Mouse (Mus musculus) testis, postnatal 10 days (tissue): ENCODE data around the gene Sp6.

Experiments used
- DNase-seq: peaks from one replicate; pipeline ENCODE4 v3.0.0; 2021; ENCODE audit warnings: low spot score

The Sp6 gene

GRCm38 (mm10) chr11:96982355-96982754 lies 30.8 kb upstream of the Sp6 start:
- peak; percentile 88 for DNase-seq

GRCm38 (mm10) chr11:96982859-96983258 lies 30.3 kb upstream of the Sp6 start, which contains the start of gene Sp2:
Gene Sp2, minus strand, starts transcription at chr11:96982959.
- DNase-seq, result no peak

DNA sequence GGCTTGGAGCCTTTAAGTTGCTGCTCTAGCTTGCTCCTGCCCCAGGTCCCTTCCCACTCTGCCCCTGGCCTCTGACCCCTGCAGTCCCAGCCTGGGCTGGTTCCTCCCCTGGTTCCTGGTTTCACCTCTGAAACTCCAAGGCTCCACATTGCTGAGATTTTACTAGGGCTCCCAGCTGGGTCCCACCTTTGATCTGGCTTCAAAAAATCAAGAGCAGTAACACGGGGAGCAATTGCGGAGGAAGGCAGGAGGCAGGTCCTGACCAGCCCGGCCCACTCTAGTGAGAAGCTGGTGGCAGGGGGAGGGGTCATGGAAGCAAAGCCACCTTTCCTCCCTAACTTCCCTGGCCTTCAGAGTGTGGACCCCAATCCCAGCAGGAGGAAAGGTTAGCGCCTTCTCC lies 28.3 kb upstream of the Sp6 start:
- no peak for DNase-seq

GRCm38 (mm10) chr11:96986463-96986862 lies 26.7 kb upstream of the Sp6 start:
- DNase-seq, result no peak

- DNase-seq, result no peak
Measured at GRCm38 (mm10) chr11:96987873-96988655, 25.1 kb upstream of the Sp6 start.

DNA sequence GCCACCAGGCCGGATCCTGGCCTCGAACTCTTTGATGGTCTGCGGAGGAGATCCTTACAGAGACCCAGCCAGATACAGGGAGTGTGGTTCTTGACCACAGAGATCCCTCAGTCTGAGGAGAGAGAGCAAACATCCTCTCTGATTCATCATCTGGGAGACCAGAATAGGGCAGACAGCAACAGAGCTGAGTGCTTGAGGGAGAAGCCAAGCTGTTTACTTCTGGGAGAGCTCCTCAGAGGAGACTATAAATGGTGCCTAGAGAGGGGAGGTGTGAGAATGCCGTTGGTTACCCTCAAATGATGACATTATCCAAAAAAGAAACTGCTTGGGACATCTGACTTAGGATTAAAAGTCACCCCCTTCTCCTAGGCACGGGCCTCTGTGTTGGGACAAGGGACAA lies 21.7 kb upstream of the Sp6 start:
- DNase-seq, result no peak

- no peak for DNase-seq
Measured at GRCm38 (mm10) chr11:96992722-96993311, 20.4 kb upstream of the Sp6 start.

- no peak for DNase-seq
Measured at GRCm38 (mm10) chr11:96995031-96995430, 18.2 kb upstream of the Sp6 start.

DNA sequence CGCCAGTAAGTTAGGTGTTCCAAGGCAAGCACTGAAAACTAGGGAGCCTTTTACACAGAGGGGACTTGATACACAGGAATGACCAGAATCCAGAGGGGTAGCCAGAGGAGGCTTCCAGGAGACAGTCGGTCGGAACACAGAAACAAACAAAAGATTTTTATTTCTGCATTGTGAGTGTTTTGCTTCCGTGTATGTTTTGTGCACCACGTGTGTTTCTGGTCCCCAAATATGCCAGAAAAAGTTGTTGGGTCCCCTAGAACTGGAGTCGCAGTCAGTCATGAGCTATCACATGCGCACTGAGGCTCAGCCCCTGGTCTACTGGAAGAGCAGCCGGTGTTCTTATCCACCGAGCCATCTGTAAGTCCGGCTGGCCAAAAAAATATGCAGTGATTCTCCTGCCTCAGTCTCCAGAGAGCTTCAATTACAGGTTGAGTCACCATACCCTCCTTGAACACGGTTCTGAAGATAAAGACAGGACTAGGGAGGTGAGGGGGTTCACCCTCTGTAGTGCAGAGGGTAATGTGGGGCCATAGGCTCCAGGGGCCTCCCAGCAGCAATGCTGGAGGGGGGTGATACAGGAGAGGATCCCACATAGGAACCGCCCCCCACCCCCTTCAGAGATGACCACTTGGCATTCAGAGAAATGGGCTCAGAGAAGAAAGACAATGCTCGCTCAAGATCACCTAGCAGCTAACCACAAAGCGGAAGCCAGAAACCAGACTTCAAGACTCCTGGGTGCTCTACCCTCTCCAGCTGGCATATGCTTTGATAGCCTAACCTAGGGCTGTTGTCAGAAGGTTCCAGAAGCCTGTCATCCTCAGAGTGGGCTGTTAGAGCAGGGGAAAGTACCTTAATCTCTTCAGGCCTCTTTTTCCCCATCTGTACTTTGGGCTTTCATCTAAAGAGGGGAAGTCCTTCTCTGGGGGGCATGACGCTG lies 17.1 kb upstream of the Sp6 start:
- no peak for DNase-seq

DNA sequence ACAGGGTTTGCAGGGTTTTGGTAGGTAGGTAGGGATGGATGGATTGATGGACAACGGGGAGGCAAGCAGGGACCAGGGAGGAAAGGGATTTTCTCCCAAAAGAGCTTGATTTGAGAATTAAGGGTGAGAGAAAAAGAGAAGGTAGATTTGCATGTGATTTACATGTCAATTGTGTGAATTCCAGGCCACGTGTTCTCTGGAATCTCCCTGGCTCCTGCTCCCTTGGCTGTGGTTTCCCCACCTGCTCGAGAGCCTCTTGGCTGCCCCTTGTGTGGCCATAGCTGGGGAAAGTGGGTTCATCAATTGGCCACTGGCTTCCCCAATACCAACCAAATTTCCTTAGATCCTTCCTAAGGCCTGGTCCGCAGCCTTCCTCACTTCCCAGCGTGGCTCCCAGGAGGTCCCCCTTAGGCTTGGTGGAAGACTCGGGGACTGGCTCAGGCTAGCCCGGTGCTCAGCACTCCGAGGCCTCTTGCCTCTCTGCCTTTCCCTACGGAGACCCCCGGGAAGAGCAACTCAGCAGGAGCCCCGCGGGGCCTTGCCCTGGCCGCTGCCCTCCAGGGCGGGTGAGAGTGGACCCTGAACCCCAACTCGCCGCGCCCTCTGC lies 16.3 kb upstream of the Sp6 start:
- no peak for DNase-seq

GRCm38 (mm10) chr11:96997380-96997956 lies 15.7 kb upstream of the Sp6 start:
- peak; percentile 66 for DNase-seq

DNA sequence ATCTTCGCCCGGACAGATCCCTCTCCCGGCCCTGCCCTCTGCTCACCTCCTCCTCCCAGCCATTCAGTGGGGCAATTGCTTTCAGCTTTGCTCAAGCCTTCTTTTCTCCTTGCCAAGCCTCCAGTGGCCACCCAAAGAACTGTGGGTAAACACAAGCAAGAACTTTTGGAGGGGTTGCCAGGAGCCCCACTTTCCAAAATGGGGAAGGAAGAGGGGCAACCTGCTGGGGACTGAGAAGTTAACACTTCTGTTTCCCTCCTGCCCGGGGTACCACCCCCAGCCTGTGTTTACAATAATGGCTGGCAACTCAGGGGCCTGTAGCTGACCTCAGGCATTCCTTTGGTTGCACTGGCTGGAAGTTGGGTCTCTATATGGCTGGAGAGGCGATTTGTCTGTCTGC lies 10.0 kb upstream of the Sp6 start:
- DNase-seq, result no peak

- no peak for DNase-seq
Measured at GRCm38 (mm10) chr11:97007093-97007794, 6.0 kb upstream of the Sp6 start.

DNA sequence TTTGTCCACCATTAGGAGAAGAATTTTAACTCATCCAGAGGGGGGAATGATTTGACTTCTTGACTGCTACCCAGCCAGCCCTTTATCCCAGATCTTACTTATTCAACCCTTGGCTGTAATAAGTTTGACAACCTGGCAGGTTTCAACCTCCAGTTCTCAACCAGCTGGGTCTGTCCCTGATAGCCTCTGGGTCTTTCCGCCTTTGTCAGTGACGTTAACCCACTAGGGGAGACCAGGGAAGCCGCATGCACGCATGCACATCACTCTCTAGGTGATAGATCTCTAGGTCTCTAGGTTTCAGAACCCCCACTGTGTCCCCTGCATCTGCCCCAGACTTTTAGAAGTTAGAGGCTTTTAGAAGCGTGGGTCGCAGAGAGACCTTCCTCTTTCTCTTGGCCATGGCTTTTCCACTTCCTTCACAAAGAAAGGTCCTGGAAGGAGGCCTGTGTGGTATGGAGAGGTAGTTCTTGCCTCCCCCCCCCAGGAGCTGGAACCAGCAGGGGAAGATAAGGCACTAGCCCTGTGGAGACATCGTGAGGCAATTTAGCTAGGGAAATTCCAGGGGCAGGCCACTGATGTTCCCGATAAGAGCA lies 3.9 kb upstream of the Sp6 start:
- DNase-seq, result no peak

GRCm38 (mm10) chr11:97017696-97018582 lies 4.7 kb downstream of the Sp6 start:
- no peak for DNase-seq

DNA sequence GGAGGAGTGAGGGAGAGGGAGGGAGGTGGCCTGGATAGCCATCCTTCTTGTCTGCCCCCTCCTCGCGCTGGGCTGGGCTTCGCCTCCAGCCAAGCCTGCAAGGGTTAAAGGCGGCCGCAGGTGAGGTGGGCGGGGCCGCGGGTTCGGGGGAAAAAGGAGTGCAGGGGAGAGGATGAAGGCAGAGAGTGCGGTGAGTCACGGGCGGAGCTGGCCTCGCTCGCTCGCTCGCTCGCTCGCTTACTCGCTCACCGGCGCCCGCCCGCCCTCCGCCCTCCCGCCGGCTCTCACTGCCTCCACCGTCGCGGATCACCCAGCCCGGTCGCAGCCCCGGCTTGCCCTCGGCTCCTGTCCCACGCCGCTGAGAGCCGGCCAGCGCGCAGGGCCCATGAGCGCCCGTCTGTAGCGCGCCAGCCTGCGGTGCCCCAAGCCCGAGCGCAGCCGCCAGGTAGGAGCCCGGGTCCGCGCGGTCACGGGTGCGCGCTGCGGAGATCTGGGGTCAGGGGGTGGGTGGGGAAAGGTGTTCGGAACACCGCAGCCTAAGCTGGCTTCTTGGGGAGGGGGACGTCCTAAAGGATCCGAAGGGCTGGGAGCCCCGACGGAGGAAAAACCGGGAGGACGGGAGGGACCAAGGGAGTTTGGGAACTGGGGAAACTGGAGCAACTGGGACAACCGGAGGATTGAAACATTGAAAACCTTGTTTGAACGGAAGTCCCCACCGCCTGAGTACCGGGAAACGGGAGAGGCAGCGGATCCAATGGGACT lies 5.6 kb downstream of the Sp6 start:
- DNase-seq, result no peak

DNA sequence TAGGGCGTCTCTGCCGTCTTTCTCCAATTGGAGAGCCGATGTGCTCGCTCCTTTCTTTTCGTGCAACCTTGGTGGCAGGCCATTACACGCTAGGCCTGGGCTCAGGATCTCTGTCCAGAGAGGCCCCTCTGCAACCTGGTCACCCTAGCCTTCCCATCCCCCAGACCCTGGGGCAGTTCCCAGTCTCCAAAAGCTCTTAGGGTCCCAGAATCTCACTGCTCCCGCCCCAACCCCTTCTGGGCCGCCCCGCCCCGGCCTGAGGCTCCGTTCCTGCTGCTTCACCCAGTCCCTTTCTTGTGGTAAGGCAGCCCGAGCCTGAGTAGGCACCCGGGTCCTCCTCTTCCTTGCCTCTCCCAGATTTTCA lies 6.1 kb downstream of the Sp6 start:
- DNase-seq, result no peak

GRCm38 (mm10) chr11:97021121-97021765 lies 8.0 kb downstream of the Sp6 start:
- no peak for DNase-seq
